Mouse (Mus musculus) CD4-positive naive resting alpha-beta T cell, adult 76 days (primary cell): ENCODE measurements around the gene Erlec1. TPM values are rescaled to one million over a fixed set of nuclear protein-coding genes. Genes with fewer than 3 reads are reported as not detected.

Experiments used
- total RNA-seq: library from RNA; stranded (reverse); gene quantifications from one replicate; pipeline ENCODE4 v1.2.4, GENCODE M21; 2023

Gene Erlec1
- 29.5 TPM for total RNA-seq

GRCm38 (mm10) chr11:30954279-30954725, at the start of gene Erlec1:
Gene Erlec1 (minus strand): TSS chr11:30954335.

GRCm38 (mm10) chr11:30985877-30986624, 31.9 kb upstream of the Erlec1 start, which contains the start of gene Chac2:
Gene Chac2 (minus strand): TSS chr11:30986350.

GRCm38 (mm10) chr11:30885171-30885871, 68.8 kb downstream of the Erlec1 start, which contains the start of the genes Gpr75 and Asb3:
Gene Gpr75 (plus strand): TSS chr11:30885358.
Gene Asb3 (plus strand): TSS chr11:30885416.

Other genes starting within 250 kb of the Erlec1 start
- gene Psme4, start 182.6 kb downstream of the Erlec1 start, total RNA-seq = 74.7 TPM
- 0.26 TPM for gene Gpr75, start 69.0 kb downstream of the Erlec1 start, total RNA-seq
- 17.0 TPM for gene Asb3, start 68.9 kb downstream of the Erlec1 start, total RNA-seq
- 1.7 TPM for gene Chac2, start 32.0 kb upstream of the Erlec1 start, total RNA-seq
- gene Gm17332, start 228.1 kb upstream of the Erlec1 start, total RNA-seq = not detected